In the genomic region with DNA sequence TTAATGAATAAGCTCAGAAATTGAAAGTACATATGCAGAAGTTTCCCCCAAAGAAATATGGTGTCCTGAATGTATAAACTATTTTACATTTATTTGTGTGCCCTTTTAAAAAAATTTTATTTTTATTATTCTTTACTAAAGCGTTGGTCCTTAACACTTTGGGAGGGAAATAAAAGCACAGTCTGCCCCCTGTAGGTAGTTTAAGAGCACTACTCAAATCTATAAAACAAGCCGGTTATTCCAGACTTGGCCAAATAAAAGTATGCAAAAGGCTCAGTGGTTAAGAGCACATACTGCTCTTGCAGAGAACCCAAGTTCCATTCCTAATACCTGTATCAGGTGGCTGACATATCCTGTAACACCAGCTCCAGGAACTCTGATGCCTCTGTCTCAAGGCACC, we compare ENCODE assay signal across 14 mouse cellular contexts.
DNase-seq lines count a peak whose midpoint lies in the region; ATAC-seq and TF ChIP-seq lines count a peak whose summit lies in the region.
"Had no signal": no experiment of that assay in that cellular context is flagged by ENCODE, and none has a peak within 500 bp of the region (broad histone marks: within the 10 kb centered on the region; RNA-seq: fewer than 3 reads in every experiment).

No protein-coding gene starts in this region.

- ATAC-seq in common myeloid progenitor, adult 5-6 weeks (replicated peaks; ENCODE audit: low read depth, poor library complexity, severe bottlenecking), result peak; percentile 74
- peak; percentile 89 for ATAC-seq in megakaryocyte-erythroid progenitor cell, adult 5-6 weeks (replicated peaks; ENCODE audit: low FRiP score, low TSS enrichment, poor library complexity, severe bottlenecking)

- DNase-seq in gastrocnemius, adult 2 months, result no peak
- no peak for DNase-seq in gastrocnemius, postnatal 14 days
- DNase-seq in lung, postnatal 36 days, result peak; percentile 6
- no peak for DNase-seq in lung, postnatal 10 days
- DNase-seq in yolk sac, embryonic 10.5 days (ENCODE audit: low spot score), result no peak
- DNase-seq in urinary bladder, postnatal 10 days (ENCODE audit: low spot score), result no peak
- DNase-seq: adrenal gland, adult 2 months; cerebellum, adult 11 months; right cerebral cortex, adult 18-20 months had no signal

- H3K27ac ChIP-seq in gastrocnemius, adult 2 months, result no peak overlapping the region
- H3K27ac ChIP-seq: heart, embryonic 13.5 days; lung, embryonic 15.5 days had no signal

- no peak overlapping the region for H3K4me3 ChIP-seq in gastrocnemius, adult 2 months
- H3K4me3 ChIP-seq: erythroblast, embryonic 14.5 days; heart, embryonic 13.5 days; lung, embryonic 15.5 days had no signal

- TF ChIP-seq CTCF in gastrocnemius, adult 2 months (IDR thresholded peaks at IDR 0.05), result peak; percentile 49

- intact Hi-C loops in gastrocnemius, adult 2 months (cut with DNase I), result no loop called here
- intact Hi-C loops in gastrocnemius, postnatal 14 days (cut with DNase I; ENCODE audit: low total_unique reads), result no loop called here
